Mouse (Mus musculus) liver, embryonic 14.5 days (tissue): ENCODE results near the gene Fbxl12.

ENCODE experiments used
- CTCF ChIP-seq: IDR thresholded peaks from 2 replicates; pipeline ENCODE4 v1.5.1; 2016; ENCODE audit warnings: antibody characterized with exemption, low read depth, control low read depth
- EP300 ChIP-seq: IDR thresholded peaks from 2 replicates; pipeline ENCODE4 v1.6.1; 2016; ENCODE audit warnings: antibody characterized with exemption, low read depth

GRCm38 (mm10) chr9:20665925-20666324 lies 21.4 kb upstream of the Fbxl12 start:
- TF ChIP-seq CTCF (no peak), EP300 (no peak)
